Mouse (Mus musculus): ENCODE data around the gene Clcnkb.

- no peak for TF ChIP-seq CTCF (IDR thresholded peaks at IDR 0.05; ENCODE audit: low read depth)
- no peak for TF ChIP-seq EP300 (optimal IDR thresholded peaks at IDR 0.05)
These were observed 17.3 kb downstream of the Clcnkb start, which contains the start of gene Clcnka for GRCm38 (mm10) chr4:141398545-141398944.

All from stomach, postnatal 0 days (tissue).